Mouse (Mus musculus) macrophage (primary cell): ENCODE measurements at regions not wholly inside any gene's neighbourhood (a gene's known extent, or its start where the extent isn't known, plus 50 kb on each side); places are given as distances from the start of the nearest gene placed in this dataset.

Experiments used
- H3K27ac ChIP-seq: fragments of 350-480 bp; formaldehyde crosslinking; 2 replicates; pipeline ENCODE4 v1.9.0; 2021
- H3K36me3 ChIP-seq: fragments of 350-480 bp; formaldehyde crosslinking; 2 replicates; pipeline ENCODE4 v1.9.0; 2021; ENCODE audit errors: inconsistent target
- H3K4me3 ChIP-seq: fragments of 350-480 bp; formaldehyde crosslinking; 2 replicates; pipeline ENCODE4 v1.9.0; 2021; ENCODE audit errors: inconsistent target
- H3K79me2 ChIP-seq: fragments of 350-480 bp; formaldehyde crosslinking; 2 replicates; pipeline ENCODE4 v1.9.0; 2021; ENCODE audit errors: inconsistent target
- WGBS: methylation state at CpG from one replicate; pipeline ENCODE4 v1.1.7; 2026; ENCODE audit warnings: inconsistent platforms; ENCODE audit not compliant: missing documents; 5-methylcytosine and 5-hydroxymethylcytosine counted together

DNA sequence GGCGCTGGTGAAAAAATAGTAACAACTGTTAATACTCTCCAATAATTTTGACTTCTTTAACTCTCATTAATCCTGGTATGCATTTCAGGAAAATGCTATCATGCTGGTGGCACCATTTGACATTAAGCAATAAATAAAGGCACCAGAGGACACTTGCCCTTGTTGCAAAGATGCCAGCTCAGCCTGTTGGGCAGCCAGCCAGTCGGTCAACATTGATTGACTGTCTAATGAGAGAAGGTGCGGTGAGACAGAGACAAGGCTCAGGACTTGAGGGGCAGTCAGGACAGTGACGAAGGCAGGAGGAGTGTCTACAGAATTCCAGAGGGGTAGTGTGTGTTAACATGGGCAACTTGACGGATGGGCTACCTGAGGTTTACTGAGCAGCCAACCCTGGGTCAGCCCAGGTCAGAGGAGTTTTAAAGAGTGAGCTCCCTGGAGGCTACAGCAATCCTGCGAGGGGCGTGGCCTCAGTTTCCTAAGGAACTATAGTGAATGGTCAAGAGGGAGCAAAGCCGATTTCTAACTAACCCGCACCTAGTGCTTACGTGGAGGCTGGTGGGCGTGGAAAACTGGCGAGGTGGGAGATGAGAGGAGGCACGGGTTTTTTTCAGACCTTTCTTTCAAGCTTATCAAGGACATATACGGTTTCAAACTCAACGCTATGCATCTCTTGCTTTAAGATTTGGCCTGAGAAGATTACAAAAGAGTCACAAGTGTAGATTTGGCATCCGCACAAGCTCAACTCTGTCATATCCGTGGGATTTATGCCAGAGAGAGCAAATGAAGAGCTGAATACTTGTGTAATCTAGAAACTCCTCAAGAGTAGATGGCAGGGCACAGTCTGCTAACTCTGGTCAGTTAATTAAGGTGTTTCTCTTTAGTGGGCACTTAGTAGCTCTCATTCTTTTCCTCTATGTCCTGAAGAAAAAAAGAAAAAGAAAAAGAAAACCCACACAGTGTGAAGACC lies 350.0 kb upstream of the Kif2a start:
- 73% methylated on average over 16 of the region's 17 CpGs for WGBS
- H3K36me3 ChIP-seq = no peaks in the 10 kb centered on the region
- no peak overlapping the region for H3K4me3 ChIP-seq
- H3K27ac ChIP-seq = no peak overlapping the region
- H3K79me2 ChIP-seq = no peaks in the 10 kb centered on the region

DNA sequence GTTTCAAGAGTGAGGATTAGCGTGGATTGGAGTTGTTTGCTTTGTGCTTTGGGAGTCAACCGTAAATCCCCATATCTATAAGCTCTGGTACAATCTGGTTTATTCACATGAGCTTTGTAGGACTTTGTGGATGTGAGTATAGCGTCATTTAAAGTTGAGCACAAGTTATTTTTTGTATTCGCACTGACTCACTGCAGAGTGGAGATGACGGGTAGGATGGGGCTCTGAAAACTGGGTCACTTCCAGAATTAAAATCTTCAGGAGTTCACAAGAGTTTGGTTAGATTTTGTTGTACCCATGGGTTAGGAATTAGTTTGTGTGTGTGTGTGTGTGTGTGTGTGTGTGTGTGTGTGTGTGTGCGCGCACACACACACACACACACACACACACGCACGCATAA lies 345.7 kb upstream of the Kif2a start:
- H3K36me3 ChIP-seq = no peaks in the 10 kb centered on the region
- no peak overlapping the region for H3K4me3 ChIP-seq
- WGBS = 93% methylated on average over 5 of the region's 9 CpGs
- H3K27ac ChIP-seq = no peak overlapping the region
- H3K79me2 ChIP-seq = no peaks in the 10 kb centered on the region

DNA sequence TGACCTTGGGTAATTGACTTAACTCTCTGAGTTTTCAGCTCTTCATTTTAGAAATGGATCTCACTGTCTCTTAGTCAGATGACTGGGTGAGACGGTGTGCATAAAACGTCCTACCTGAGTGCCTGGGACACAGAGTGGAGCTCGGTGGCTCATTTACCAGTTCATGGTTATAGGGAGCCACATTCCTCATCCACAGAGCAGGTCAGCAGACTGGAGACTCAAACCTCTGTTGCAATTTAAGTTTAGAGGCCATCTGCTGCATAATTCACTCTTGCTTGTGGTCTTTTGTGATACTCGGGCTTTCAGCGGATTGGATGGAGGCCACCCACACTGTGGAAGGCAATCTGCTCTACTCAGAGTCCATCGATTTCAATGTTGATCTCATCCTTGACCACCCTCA lies 343.8 kb upstream of the Kif2a start:
- no peaks in the 10 kb centered on the region for H3K36me3 ChIP-seq
- WGBS = 93% methylated on average over 6 of the region's 6 CpGs

DNA sequence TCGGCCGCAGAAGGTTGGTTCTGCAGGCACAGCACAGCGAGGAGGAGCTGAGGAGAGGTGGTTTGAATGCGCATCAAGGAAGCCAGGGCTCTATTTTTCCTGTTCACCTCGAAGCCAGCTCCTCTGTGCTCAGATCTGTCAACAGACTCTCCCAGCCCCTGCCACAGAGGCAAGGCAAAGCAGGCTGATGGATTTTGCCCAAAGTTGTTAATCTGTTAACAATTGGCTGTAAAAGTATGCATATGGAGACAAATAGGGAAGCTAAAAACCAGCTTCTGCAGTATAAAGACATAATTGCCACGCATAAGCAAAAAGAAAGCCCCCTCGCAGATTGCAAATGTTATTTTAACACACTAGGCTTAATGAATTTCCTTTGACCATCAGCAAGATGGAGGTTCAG lies 343.3 kb upstream of the Kif2a start:
- Histone ChIP-seq H3K4me3 (no peak overlapping the region), H3K36me3 (no peaks in the 10 kb centered on the region), H3K27ac (no peak overlapping the region), H3K79me2 (no peaks in the 10 kb centered on the region)
- 87% methylated on average over 7 of the region's 7 CpGs for WGBS

More for the DNA sequence above, 343.8 kb upstream of the Kif2a start:
- H3K4me3 ChIP-seq = no peak overlapping the region
- no peaks in the 10 kb centered on the region for H3K79me2 ChIP-seq
- H3K27ac ChIP-seq = no peak overlapping the region

DNA sequence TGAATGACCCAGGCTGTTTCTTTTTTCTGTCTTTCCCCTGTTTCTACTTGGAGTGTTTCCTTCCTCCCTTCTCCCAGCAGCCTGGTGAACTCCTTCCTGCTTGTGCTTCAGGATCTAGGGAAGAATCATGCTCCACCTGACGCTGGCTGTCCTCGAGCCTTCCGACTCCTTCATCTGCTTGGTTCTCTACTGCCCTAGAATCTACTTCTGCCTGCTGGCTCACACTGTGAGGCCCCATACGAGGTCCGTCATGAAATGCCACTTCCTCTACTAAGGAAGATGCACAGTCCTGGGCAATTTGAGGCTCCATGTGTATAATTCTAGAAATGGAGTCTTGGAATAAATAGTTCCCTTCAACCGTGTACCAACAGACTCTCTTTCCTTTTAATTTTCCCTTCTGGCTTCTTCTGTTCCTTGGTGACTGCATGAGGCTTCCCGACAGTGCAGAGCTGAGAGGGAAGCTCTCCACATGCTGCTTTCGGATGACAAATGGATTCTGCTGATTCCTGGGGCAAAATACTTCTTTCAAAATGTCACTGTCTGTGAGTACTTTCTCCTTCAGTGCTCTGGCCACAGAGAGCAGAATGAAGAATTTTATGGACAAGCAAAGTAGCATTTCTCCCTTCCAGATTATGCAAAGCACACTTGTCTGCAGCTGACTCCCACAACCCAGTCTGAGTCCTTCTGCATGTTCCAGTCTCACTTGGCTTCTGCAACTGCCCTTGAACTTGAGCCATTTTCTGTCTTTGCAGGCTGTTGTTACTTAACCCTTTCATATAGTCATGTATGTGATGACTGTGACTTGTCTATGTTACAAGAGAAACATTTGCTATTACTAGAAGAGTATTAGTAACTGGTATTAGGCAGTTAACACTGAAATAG lies 341.1 kb upstream of the Kif2a start:
- H3K36me3 ChIP-seq = no peaks in the 10 kb centered on the region
- H3K27ac ChIP-seq = no peak overlapping the region
- 59% methylated on average over 8 of the region's 8 CpGs for WGBS
- no peaks in the 10 kb centered on the region for H3K79me2 ChIP-seq
- H3K4me3 ChIP-seq = no peak overlapping the region

DNA sequence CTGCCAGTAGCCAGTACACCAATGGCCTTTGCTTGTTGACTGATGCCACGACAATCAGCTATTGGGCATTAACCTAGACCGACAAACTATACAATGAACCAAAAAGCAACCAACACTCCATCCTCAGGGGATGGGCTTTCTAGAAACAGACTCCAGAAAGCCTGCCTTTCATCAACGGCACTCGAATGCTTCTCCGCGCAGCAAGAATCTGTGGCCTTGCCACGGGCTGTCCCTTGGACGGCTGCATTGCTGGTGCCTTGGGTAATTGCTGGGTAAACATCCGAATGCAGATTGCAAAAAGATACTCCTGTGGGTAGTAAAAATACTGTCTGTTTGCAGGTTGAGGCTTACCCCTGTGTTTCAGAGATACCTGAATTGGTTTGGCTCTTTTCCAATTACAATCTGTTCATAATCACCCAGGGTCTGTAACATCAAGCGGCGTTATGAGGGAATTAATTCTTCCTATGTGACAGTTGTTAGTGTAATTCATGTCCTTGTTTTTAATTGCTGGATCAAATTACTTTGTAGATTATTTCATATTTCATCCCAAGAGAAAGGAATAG lies 319.0 kb upstream of the Kif2a start:
- H3K4me3 ChIP-seq = no peak overlapping the region
- WGBS = 97% methylated on average over 11 of the region's 11 CpGs
- H3K27ac ChIP-seq = no peak overlapping the region
- H3K79me2 ChIP-seq = no peaks in the 10 kb centered on the region
- no peaks in the 10 kb centered on the region for H3K36me3 ChIP-seq

DNA sequence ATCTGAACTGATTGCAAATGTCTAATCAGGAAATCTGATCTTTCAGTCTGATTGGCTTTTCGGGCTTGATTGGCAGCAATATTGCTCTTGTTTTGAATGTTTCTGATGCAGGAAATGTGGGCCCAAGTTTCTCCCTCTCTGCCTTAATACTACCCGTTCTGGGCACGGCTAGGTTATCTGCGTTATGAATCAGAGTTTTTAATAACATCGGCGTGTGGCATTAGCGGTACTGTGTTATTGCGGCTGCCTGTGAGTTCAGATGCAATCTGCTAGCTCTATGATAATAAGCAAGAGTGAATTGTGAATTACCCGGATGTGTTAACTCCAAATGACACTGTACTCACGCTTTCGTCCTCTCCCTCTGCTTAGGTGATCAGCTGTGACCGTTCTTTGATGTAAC lies 316.2 kb upstream of the Kif2a start:
- Histone ChIP-seq H3K36me3 (no peaks in the 10 kb centered on the region), H3K27ac (no peak overlapping the region), H3K4me3 (no peak overlapping the region), H3K79me2 (no peaks in the 10 kb centered on the region)
- WGBS = 93% methylated on average over 12 of the region's 12 CpGs

DNA sequence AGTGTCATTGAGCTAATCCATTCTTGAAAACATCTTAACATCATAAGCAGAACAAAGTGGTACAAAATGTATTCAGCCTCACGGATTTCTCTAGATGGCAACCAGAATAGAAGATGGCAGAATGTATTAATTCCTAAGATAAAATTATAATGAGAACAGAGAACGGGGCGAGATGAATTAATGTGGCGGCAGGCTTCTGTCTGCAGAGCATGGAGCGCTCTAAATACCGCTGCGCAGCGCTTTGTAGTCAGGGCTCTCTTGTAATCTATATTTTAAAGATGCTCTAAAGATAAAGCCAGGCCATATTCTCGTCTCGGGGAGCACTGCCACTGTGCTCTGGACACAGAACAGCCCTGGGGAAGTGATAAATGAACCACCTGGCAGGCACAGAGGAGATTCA lies 315.2 kb upstream of the Kif2a start:
- 91% methylated on average over 10 of the region's 10 CpGs for WGBS
- H3K4me3 ChIP-seq = no peak overlapping the region

DNA sequence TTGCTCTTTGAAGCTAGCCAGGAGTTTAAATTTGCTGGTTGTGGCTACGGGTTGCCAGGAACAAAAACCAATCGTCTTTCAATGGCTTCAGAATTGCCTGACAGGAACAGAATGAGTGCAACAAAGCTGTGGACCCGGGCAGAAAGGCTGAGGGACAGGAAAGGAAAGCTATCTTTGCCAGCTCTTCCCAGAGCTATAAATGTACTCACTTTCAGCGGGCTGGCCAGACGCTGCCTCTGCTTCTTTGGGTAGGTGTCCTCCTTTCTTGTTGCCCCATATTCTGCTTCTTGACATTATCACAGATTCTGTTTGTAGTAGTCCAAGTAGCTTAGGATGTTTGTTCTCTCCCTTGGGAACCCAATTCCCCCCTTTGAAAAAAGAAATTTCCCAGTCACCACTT lies 307.4 kb upstream of the Kif2a start:
- Histone ChIP-seq H3K4me3 (no peak overlapping the region), H3K79me2 (no peaks in the 10 kb centered on the region), H3K36me3 (no peaks in the 10 kb centered on the region), H3K27ac (no peak overlapping the region)
- WGBS = 78% methylated on average over 5 of the region's 5 CpGs

More for the DNA sequence above, 315.2 kb upstream of the Kif2a start:
- H3K27ac ChIP-seq = no peak overlapping the region
- H3K36me3 ChIP-seq = no peaks in the 10 kb centered on the region
- no peaks in the 10 kb centered on the region for H3K79me2 ChIP-seq

DNA sequence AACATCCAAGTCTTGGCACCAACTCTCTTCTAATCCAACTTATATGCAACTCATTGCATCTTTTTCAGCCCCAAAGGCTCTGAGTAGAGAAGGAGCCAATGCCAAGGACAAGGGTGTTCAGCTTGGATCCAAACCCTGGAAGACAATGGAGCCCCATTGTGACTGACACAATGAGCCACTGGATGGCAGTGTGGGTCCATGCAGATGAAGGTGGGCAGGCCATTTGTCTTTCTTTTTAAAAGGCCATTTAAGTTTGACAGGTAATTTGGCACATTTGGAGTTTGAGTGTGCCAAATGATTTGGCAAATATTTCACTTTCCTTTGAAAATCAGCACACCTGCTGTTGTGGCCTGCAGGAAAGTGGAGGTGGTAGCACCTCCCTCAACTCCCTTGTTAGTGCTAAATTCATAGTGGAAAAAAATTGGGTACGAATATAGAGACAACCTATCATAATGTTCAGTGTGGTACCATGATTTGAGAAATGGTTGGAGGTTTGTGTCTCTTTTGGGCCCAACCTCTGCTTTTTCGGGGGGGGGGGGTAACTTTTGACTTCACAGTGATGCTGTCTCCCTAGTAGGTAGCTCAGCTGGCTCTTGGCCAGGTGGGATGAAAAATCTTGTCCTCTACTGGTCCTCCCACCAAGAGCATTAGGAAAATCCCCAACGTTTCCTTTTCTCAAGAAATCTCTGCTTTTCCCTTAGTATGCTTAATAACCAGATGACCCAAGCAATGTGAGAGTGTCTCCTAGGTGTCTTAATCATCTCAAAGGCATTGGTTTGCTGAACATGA lies 304.0 kb upstream of the Kif2a start:
- H3K4me3 ChIP-seq = no peak overlapping the region
- no peaks in the 10 kb centered on the region for H3K36me3 ChIP-seq
- H3K27ac ChIP-seq = no peak overlapping the region
- H3K79me2 ChIP-seq = no peaks in the 10 kb centered on the region
- 54% methylated on average over 3 of the region's 3 CpGs for WGBS

DNA sequence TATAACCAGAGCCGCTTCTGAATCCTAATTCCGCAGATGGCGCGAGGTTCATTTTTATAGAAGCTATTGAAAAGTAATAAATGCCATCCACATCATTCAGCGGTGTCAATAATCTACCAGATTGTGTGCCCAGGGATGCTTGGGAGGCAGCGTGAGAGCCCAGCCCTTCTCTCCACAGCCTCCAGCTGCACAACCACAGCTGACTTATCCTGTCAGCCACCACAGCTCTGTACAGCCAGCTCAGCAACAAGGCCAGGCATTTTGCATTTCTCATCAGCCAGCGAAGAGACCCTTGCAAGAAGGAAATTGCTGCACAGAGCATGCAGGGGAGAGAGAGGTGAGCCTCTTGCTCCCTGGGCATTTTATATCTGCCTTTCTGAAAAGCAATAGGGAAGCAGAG lies 292.8 kb upstream of the Kif2a start:
- no peak overlapping the region for H3K4me3 ChIP-seq
- WGBS = 94% methylated on average over 7 of the region's 7 CpGs
- no peaks in the 10 kb centered on the region for H3K36me3 ChIP-seq
- H3K27ac ChIP-seq = no peak overlapping the region
- no peaks in the 10 kb centered on the region for H3K79me2 ChIP-seq

DNA sequence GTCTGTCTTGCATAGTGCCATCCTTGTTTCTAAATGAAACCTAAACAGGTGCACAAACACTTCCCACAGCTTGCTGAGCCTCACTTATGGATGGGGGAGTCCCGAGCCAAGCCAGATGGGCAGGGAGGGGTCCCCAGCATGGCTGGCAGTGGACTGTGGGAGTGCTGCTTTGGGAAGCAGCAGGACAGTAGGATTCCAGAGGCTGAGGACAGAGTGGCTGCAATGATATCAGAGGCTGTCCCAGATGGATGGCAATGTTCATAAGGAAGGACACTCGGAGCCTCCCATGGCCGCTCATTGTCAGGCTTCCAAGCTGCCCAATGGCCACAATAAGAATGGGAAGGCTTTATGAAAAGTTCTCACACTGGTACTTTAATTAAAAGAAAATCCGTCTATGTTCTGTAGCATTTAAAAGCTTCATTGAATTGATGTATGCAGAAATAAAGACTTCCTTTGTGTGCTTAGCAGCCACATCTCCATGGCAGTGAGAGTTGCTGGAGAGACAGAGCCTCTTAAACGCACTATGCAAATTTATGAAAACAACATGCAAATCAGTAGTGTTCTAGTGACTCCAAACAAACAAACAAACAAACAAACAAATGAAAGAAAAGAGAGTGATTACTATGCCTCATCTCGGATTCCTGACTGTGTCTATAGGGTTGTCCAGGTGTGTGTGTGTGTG lies 287.2 kb upstream of the Kif2a start:
- Histone ChIP-seq H3K36me3 (no peaks in the 10 kb centered on the region), H3K27ac (no peak overlapping the region), H3K79me2 (no peaks in the 10 kb centered on the region), H3K4me3 (no peak overlapping the region)
- WGBS = 89% methylated on average over 6 of the region's 6 CpGs

DNA sequence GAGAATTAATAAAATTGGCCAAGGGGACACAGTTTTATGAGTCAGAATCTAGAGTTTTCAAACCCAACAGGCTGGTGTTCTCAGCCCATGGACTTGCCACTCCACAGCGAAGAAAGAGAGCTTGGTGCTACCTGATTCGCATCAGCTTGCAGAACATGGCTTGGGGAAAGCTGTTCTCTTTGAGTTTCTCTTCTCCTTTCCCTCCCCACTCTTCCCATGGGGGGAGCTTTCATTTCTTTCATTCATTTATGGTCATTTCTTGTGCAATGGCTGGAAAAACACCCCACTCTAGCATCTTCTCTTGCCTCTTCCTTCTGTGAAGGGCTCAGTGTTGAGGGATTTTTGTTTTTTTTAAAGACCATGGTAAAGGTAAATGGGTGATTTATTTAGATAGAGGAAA lies 286.5 kb upstream of the Kif2a start:
- no peak overlapping the region for H3K27ac ChIP-seq
- 29% methylated on average over 2 of the region's 2 CpGs for WGBS
- H3K4me3 ChIP-seq = no peak overlapping the region
- no peaks in the 10 kb centered on the region for H3K79me2 ChIP-seq
- H3K36me3 ChIP-seq = no peaks in the 10 kb centered on the region

DNA sequence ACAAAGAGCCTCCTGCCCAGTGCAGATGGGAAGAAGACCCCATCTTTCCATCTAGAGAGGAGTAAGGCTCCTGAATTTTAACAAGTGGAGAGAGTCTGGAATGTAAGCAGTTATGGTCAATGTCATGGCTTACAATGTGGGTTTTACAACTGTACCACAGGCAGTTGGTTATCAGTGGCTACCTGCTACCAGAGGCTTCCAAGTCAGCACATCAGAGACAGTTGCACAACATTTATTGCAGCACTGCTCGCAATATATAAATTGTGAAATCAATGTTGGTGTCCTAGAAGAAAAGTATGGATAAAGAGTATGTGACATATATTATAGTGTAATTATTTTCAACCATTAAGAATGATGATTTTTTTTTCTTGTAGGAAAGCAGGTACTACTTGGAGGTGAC lies 285.0 kb upstream of the Kif2a start:
- no peaks in the 10 kb centered on the region for H3K79me2 ChIP-seq
- WGBS = 30% methylated on average over 1 of the region's 1 CpGs

More for the DNA sequence above, 285.0 kb upstream of the Kif2a start:
- Histone ChIP-seq H3K4me3 (no peak overlapping the region), H3K27ac (no peak overlapping the region), H3K36me3 (no peaks in the 10 kb centered on the region)
